24 mouse cellular contexts compared by ENCODE assay signal in the genomic region with DNA sequence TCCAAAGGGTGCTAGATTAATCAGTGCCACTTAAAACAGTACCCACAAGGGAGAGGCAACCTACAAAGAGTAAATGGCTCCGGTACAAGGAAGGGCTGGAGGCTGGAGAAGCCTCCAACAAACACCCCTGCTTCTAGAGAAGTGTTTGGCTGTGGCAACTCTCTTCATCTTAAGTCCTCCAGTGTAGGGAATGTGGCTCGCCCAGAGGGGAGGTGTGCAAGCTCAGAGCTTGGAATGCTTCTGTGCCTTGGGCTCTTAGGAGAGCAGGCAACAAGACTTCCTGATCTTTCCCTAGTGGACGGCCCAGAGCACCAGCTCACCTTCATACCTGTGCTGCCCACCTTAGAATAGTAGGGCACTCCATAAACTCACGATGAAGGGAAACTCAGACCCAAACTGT.
DNase-seq lines count a peak whose midpoint lies in the region; ATAC-seq and TF ChIP-seq lines count a peak whose summit lies in the region.
"Had no signal": no experiment of that assay in that cellular context is flagged by ENCODE, and none has a peak within 500 bp of the region (broad histone marks: within the 10 kb centered on the region; RNA-seq: fewer than 3 reads in every experiment).

No protein-coding gene starts in this region.

- peaks cover 83% of the 10 kb centered on the region for H3K4me1 ChIP-seq in E14TG2a.4 (replicated peaks; ENCODE audit: low read depth, low read length)
- H3K4me1 ChIP-seq in ES-E14 (ENCODE audit: control insufficient read depth in 2 of 2, insufficient read depth in 2 of 2, low read length in 2 of 2, poor library complexity in 1 of 2), result peaks cover 4 to 41% of the 10 kb centered on the region in 2 experiments
- peaks cover 8% of the 10 kb centered on the region for H3K4me1 ChIP-seq in intestine, embryonic 16.5 days (ENCODE audit: control insufficient read depth, insufficient read depth, low read length)

- H3K4me3 ChIP-seq in E14TG2a.4 (replicated peaks; ENCODE audit: low read length), result peak overlapping the region; percentile 95
- peak overlapping the region; percentile 9 to 45; a peak in 2 of 4 replicates for H3K4me3 ChIP-seq in ES-E14 (ENCODE audit: insufficient read depth in 1 of 2, low read depth in 1 of 2, low read length in 2 of 2, poor library complexity in 1 of 2, severe bottlenecking in 1 of 2)
- no peak overlapping the region for H3K4me3 ChIP-seq in intestine, embryonic 16.5 days (ENCODE audit: low read length)
- H3K4me3 ChIP-seq: embryonic facial prominence, embryonic 13.5 days; embryonic facial prominence, embryonic 15.5 days; erythroblast, embryonic 14.5 days; forebrain, embryonic 10.5 days; forebrain, embryonic 12.5 days had no signal

- no peaks in the 10 kb centered on the region for H3K9me3 ChIP-seq in E14TG2a.4 (ENCODE audit: low read length)
- no peaks in the 10 kb centered on the region for H3K9me3 ChIP-seq in ES-E14 (ENCODE audit: control insufficient read depth, insufficient read depth, low read depth, low read length)
- no peaks in the 10 kb centered on the region for H3K9me3 ChIP-seq in intestine, embryonic 16.5 days (ENCODE audit: control insufficient read depth, low read length)
- H3K9me3 ChIP-seq: embryonic facial prominence, embryonic 13.5 days; embryonic facial prominence, embryonic 15.5 days; forebrain, embryonic 10.5 days; forebrain, embryonic 12.5 days had no signal

- H3K9ac ChIP-seq in ES-E14 (ENCODE audit: insufficient read depth, low read depth, low read length, poor library complexity, severe bottlenecking), result peak overlapping the region; percentile 56
- H3K9ac ChIP-seq in intestine, embryonic 16.5 days (ENCODE audit: low read depth, low read length), result no peak overlapping the region
- H3K9ac ChIP-seq: embryonic facial prominence, embryonic 13.5 days; embryonic facial prominence, embryonic 15.5 days; forebrain, embryonic 12.5 days had no signal

- no peak for TF ChIP-seq CTCF in E14TG2a.4 (conservative IDR thresholded peaks at IDR 0.05; ENCODE audit: low read length)

- DNase-seq in ES-E14 (ENCODE audit: low read depth, low spot score) (no peak), ZHBTc4 (ENCODE audit: low read depth, low spot score) (peak; percentile 62)
- DNase-seq in kidney, postnatal 4 days, result no peak
- DNase-seq: adrenal gland, adult 2 months; adrenal gland, postnatal 10 days; adrenal gland, postnatal 25 days; B cell, adult 2 months; cerebellum, adult 11 months; cerebellum, adult 18-20 months; cerebellum, adult 8-10 months; cerebellum, adult 9-11 months; cerebellum, postnatal 14 days; cerebellum, postnatal 36 days; embryo, embryonic 11 days had no signal

- peaks cover 37% of the 10 kb centered on the region for H3K27me3 ChIP-seq in E14TG2a.4 (ENCODE audit: insufficient read depth, low read length)
- peaks cover 27% of the 10 kb centered on the region; the same call in 1 of the 2 replicates for H3K27me3 ChIP-seq in intestine, embryonic 16.5 days (replicated peaks; ENCODE audit: control insufficient read depth, insufficient read depth, low read length)

- ATAC-seq in intestine, embryonic 16.5 days, result no peak
- ATAC-seq: CD4-positive, CD25-positive, alpha-beta regulatory T cell, adult 4 months; forebrain, embryonic 14.5 days; forebrain, embryonic 16.5 days had no signal

- in situ Hi-C loops in ES-E14 (cut with MboI; ENCODE audit: low sequenced_read_pairs in 2 of 2, unreplicated experiment in 2 of 2), result no loop called here

- no peak overlapping the region for H3K4me2 ChIP-seq in intestine, embryonic 16.5 days (ENCODE audit: low read depth, low read length)
- H3K4me2 ChIP-seq: embryonic facial prominence, embryonic 13.5 days; embryonic facial prominence, embryonic 15.5 days; forebrain, embryonic 12.5 days had no signal

- WGBS in intestine, embryonic 16.5 days, result 78% methylated on average over 4 of the region's 4 CpGs

- H3K27ac ChIP-seq in ES-E14 (ENCODE audit: insufficient read depth, low read depth, low read length, poor library complexity, severe bottlenecking), result peak overlapping the region; percentile 96
- no peak overlapping the region for H3K27ac ChIP-seq in intestine, embryonic 16.5 days (ENCODE audit: low read length)
- H3K27ac ChIP-seq: embryonic facial prominence, embryonic 13.5 days; embryonic facial prominence, embryonic 15.5 days; forebrain, embryonic 10.5 days; forebrain, embryonic 12.5 days had no signal

- H3K36me3 ChIP-seq in E14TG2a.4 (ENCODE audit: insufficient read depth, low read length), result peaks cover 20% of the 10 kb centered on the region
- H3K36me3 ChIP-seq in ES-E14 (ENCODE audit: control insufficient read depth, insufficient read depth, low read length, poor library complexity, severe bottlenecking), result 0 out of 2 replicates have a peak, but pooled peaks cover 2% of the 10 kb centered on the region
- no peaks in the 10 kb centered on the region for H3K36me3 ChIP-seq in intestine, embryonic 16.5 days (ENCODE audit: control insufficient read depth, insufficient read depth, low read length)
- H3K36me3 ChIP-seq: embryonic facial prominence, embryonic 13.5 days; embryonic facial prominence, embryonic 15.5 days; forebrain, embryonic 10.5 days; forebrain, embryonic 12.5 days had no signal

TF ChIP-seq in ES-E14, 5 proteins besides CTCF, POLR2A, EP300 and RAD21:
- TF ChIP-seq ZC3H11A (IDR thresholded peaks at IDR 0.05; ENCODE audit: borderline replicate concordance, low read depth, low read length), result no peak
- no peak for TF ChIP-seq CHD2 (IDR thresholded peaks at IDR 0.05; ENCODE audit: low read depth, low read length)
- no peak for TF ChIP-seq ZNF384 (IDR thresholded peaks at IDR 0.05; ENCODE audit: low read depth, low read length)
- TF ChIP-seq HCFC1 (IDR thresholded peaks at IDR 0.05; ENCODE audit: borderline replicate concordance, insufficient read depth, low read length), result no peak
- TF ChIP-seq MAFK (IDR thresholded peaks at IDR 0.05; ENCODE audit: insufficient read depth, low read depth, low read length), result no peak
